ENCODE assay signal across 29 mouse cellular contexts in the genomic region with DNA sequence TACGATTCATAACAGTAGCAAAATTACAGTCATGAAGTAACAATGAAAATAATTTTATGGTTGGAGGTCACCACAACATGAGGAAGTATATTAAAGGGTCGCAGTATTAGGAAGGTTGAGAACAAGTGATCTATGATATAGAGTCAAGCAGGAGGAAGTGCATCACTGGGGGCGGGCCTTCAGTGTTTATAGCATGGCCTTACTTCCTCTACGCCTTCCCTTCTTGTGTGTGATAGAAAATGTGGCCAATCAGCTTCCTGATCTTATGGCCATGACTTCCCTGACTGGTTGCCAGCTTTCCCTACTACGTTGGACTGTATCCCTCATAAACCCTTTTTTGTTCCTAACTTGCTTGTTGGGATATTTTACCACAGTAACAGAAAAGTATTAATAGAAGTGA. TPM values are rescaled to one million over a fixed set of nuclear protein-coding genes. Genes with fewer than 3 reads are reported as not detected.
DNase-seq lines count a peak whose midpoint lies in the region; ATAC-seq lines count a peak whose summit lies in the region.
"Had no signal": no experiment of that assay in that cellular context is flagged by ENCODE, and none has a peak within 500 bp of the region (broad histone marks: within the 10 kb centered on the region; RNA-seq: fewer than 3 reads in every experiment).

No protein-coding gene starts in this region.

- no peaks in the 10 kb centered on the region for H3K9me3 ChIP-seq in midbrain, embryonic 14.5 days (ENCODE audit: control insufficient read depth, low read length)
- H3K9me3 ChIP-seq: embryonic facial prominence, embryonic 15.5 days; forebrain, embryonic 15.5 days; heart, embryonic 13.5 days; limb, embryonic 12.5 days had no signal

- 93% methylated on average over 5 of the region's 5 CpGs for WGBS in midbrain, embryonic 14.5 days

- H3K27me3 ChIP-seq in midbrain, embryonic 14.5 days (ENCODE audit: control insufficient read depth, insufficient read depth, low read length): no peaks in the 10 kb centered on the region
- H3K27me3 ChIP-seq: embryonic facial prominence, embryonic 15.5 days; forebrain, embryonic 15.5 days; limb, embryonic 12.5 days; Patski had no signal

- no peak overlapping the region for H3K4me3 ChIP-seq in midbrain, embryonic 14.5 days (replicated peaks; ENCODE audit: low read depth, low read length)
- H3K4me3 ChIP-seq: embryonic facial prominence, embryonic 15.5 days; forebrain, embryonic 15.5 days; heart, adult 2 months; heart, embryonic 13.5 days; limb, embryonic 12.5 days had no signal

- H3K27ac ChIP-seq in midbrain, embryonic 14.5 days (replicated peaks; ENCODE audit: low read depth, low read length): no peak overlapping the region
- H3K27ac ChIP-seq: embryonic facial prominence, embryonic 15.5 days; forebrain, embryonic 15.5 days; heart, adult 2 months; heart, embryonic 13.5 days; hindbrain, postnatal 0 days; limb, embryonic 12.5 days; macrophage had no signal

- H3K4me1 ChIP-seq in midbrain, embryonic 14.5 days (ENCODE audit: control insufficient read depth, insufficient read depth, low read length): no peaks in the 10 kb centered on the region
- H3K4me1 ChIP-seq: embryonic facial prominence, embryonic 15.5 days; forebrain, embryonic 15.5 days; limb, embryonic 12.5 days had no signal

- H3K36me3 ChIP-seq in midbrain, embryonic 14.5 days (ENCODE audit: control insufficient read depth, insufficient read depth, low read length): no peaks in the 10 kb centered on the region
- H3K36me3 ChIP-seq: embryonic facial prominence, embryonic 15.5 days; forebrain, embryonic 15.5 days; heart, embryonic 13.5 days; limb, embryonic 12.5 days had no signal

- H3K4me2 ChIP-seq in midbrain, embryonic 14.5 days (ENCODE audit: low read length): no peak overlapping the region
- H3K4me2 ChIP-seq: embryonic facial prominence, embryonic 15.5 days; forebrain, embryonic 15.5 days; heart, embryonic 13.5 days; limb, embryonic 12.5 days; liver, embryonic 11.5 days; midbrain, embryonic 11.5 days had no signal

- DNase-seq in CD4-positive helper T cell, adult 2 months (ENCODE audit: low read depth, low spot score): peak; percentile 59
- peak; percentile 78 for DNase-seq in induced T-regulatory cell, adult 2 months (ENCODE audit: low read depth)
- DNase-seq in thymus, postnatal 14 days: peak; percentile 50
- no peak for DNase-seq in midbrain, embryonic 14.5 days
- no peak for DNase-seq in ovary, adult 18-20 months (ENCODE audit: low spot score)
- DNase-seq in testis, postnatal 14 days (ENCODE audit: low spot score): no peak
- DNase-seq: adrenal gland, postnatal 10 days; cerebellum, adult 8-10 months; gastrocnemius, postnatal 10 days; heart, adult 2 months; heart, postnatal 14 days; kidney, postnatal 36 days; liver, postnatal 0 days; right cerebral cortex, postnatal 25 days had no signal

- H3K9ac ChIP-seq in midbrain, embryonic 14.5 days (replicated peaks; ENCODE audit: low read length): no peak overlapping the region
- H3K9ac ChIP-seq: embryonic facial prominence, embryonic 15.5 days; forebrain, embryonic 15.5 days; heart, embryonic 13.5 days; limb, embryonic 12.5 days; liver, postnatal 0 days had no signal

- peak; percentile 27 for ATAC-seq in CD4-positive, CD25-positive, alpha-beta regulatory T cell, adult 4 months
- no peak for ATAC-seq in midbrain, embryonic 14.5 days (ENCODE audit: low FRiP score, low TSS enrichment)
- ATAC-seq: forebrain, embryonic 15.5 days; hindbrain, postnatal 0 days; liver, postnatal 0 days; lung, postnatal 0 days; Patski had no signal

RNA-seq across cellular contexts. Expression of a gene that starts 5.4 kb away (rescaled TPM):
- 10 to 100 TPM; 11.1 to 17.6 TPM for polyA plus RNA-seq in CD4-positive, CD25-positive, alpha-beta regulatory T cell, adult 4 months (2017; shearing (Covaris generic))
- polyA plus RNA-seq in midbrain, embryonic 14.5 days (2014; fragmentation: Nextera tagmentation; extraction: Ambion mirVana): not detected in 2 replicates
- polyA plus RNA-seq: forebrain, embryonic 15.5 days; hindbrain, embryonic 11.5 days; hindbrain, postnatal 0 days; kidney, embryonic 14.5 days; macrophage; neural tube, embryonic 11.5 days had no signal

RNA-seq across cellular contexts. Expression of a gene that starts 20.0 kb away (rescaled TPM):
- polyA plus RNA-seq in CD4-positive, CD25-positive, alpha-beta regulatory T cell, adult 4 months (2017; shearing (Covaris generic)): not detected
- polyA plus RNA-seq in midbrain, embryonic 14.5 days (2014; fragmentation: Nextera tagmentation; extraction: Ambion mirVana): not detected in 2 replicates
- polyA plus RNA-seq: embryonic facial prominence, embryonic 15.5 days; forebrain, embryonic 15.5 days; heart, adult 2 months; heart, embryonic 13.5 days; hindbrain, embryonic 11.5 days; hindbrain, postnatal 0 days; kidney, embryonic 14.5 days; limb, embryonic 12.5 days; liver, embryonic 11.5 days; liver, postnatal 0 days; lung, postnatal 0 days; macrophage; midbrain, embryonic 11.5 days; neural tube, embryonic 11.5 days; Patski; stomach, embryonic 14.5 days had no signal

RNA-seq across cellular contexts. Expression of a gene that starts 24.2 kb away (rescaled TPM):
- 10 to 100 TPM; 22.2 to 24.7 TPM for polyA plus RNA-seq in CD4-positive, CD25-positive, alpha-beta regulatory T cell, adult 4 months (2017; shearing (Covaris generic))
- polyA plus RNA-seq in midbrain, embryonic 14.5 days (2014; fragmentation: Nextera tagmentation; extraction: Ambion mirVana): 4.9 and 8.2 TPM in 2 replicates

RNA-seq across cellular contexts. Expression of a gene that starts 46.1 kb away (rescaled TPM):
- not detected for polyA plus RNA-seq in CD4-positive, CD25-positive, alpha-beta regulatory T cell, adult 4 months (2017; shearing (Covaris generic))
- polyA plus RNA-seq in midbrain, embryonic 14.5 days (2014; fragmentation: Nextera tagmentation; extraction: Ambion mirVana): not detected in 2 replicates
- polyA plus RNA-seq: embryonic facial prominence, embryonic 15.5 days; forebrain, embryonic 15.5 days; heart, adult 2 months; heart, embryonic 13.5 days; hindbrain, embryonic 11.5 days; hindbrain, postnatal 0 days; kidney, embryonic 14.5 days; limb, embryonic 12.5 days; liver, embryonic 11.5 days; liver, postnatal 0 days; lung, postnatal 0 days; macrophage; midbrain, embryonic 11.5 days; neural tube, embryonic 11.5 days; Patski; stomach, embryonic 14.5 days had no signal

RNA-seq across cellular contexts. Expression of a gene that starts 57.4 kb away (rescaled TPM):
- polyA plus RNA-seq in CD4-positive, CD25-positive, alpha-beta regulatory T cell, adult 4 months (2017; shearing (Covaris generic)): not detected
- polyA plus RNA-seq in midbrain, embryonic 14.5 days (2014; fragmentation: Nextera tagmentation; extraction: Ambion mirVana): not detected in 2 replicates
- polyA plus RNA-seq: forebrain, embryonic 15.5 days; heart, adult 2 months; heart, embryonic 13.5 days; hindbrain, embryonic 11.5 days; hindbrain, postnatal 0 days; kidney, embryonic 14.5 days; limb, embryonic 12.5 days; liver, embryonic 11.5 days; liver, postnatal 0 days; midbrain, embryonic 11.5 days; neural tube, embryonic 11.5 days had no signal

Comparison
In these comparisons a context has a peak if more than half of its experiments do, and no peak if none do; other contexts are left out.
1. DNase-seq: peak in CD4-positive helper T cell, adult 2 months (single experiment), induced T-regulatory cell, adult 2 months (single experiment) and thymus, postnatal 14 days (single experiment); none in midbrain, embryonic 14.5 days (single experiment), ovary, adult 18-20 months (single experiment) and testis, postnatal 14 days (single experiment).
2. RNA of a gene that starts 5.4 kb away (polyA plus RNA-seq): 11.1 to 17.6 TPM in CD4-positive, CD25-positive, alpha-beta regulatory T cell, adult 4 months; not detected in midbrain, embryonic 14.5 days; every median in the first group is over 10 times any median in the second.